Mouse (Mus musculus): ENCODE results near the gene Hcn3.

The Hcn3 gene

GRCm38 (mm10) chr3:89100811-89101210 is 59.2 kb downstream of the Hcn3 start, which contains the start of gene Gm43738:
Gene Gm43738 (minus strand): TSS chr3:89101099.
- no peak for DNase-seq (ENCODE audit: low spot score in 2 of 2)
